7 mouse cellular contexts compared by ENCODE assay signal in genomic region chr12:21418083-21418482, GRCm38 (mm10). TPM values are rescaled to one million over a fixed set of nuclear protein-coding genes. Genes with fewer than 3 reads are reported as not detected.
A peak's percentile ranks its signal among the peaks of the same experiment; 100 is the strongest.
DNase-seq lines count a peak whose midpoint lies in the region; ATAC-seq and TF ChIP-seq lines count a peak whose summit lies in the region.

No protein-coding gene starts in this region.

- H3K27me3 ChIP-seq in lung, embryonic 16.5 days (ENCODE audit: control insufficient read depth, insufficient read depth, low read depth, low read length): no peaks in the 10 kb centered on the region
- no peaks in the 10 kb centered on the region for H3K27me3 ChIP-seq in forebrain, embryonic 12.5 days
- H3K27me3 ChIP-seq in limb, embryonic 14.5 days (ENCODE audit: control insufficient read depth, insufficient read depth, low read length): no peaks in the 10 kb centered on the region
- H3K27me3 ChIP-seq in stomach, embryonic 16.5 days (ENCODE audit: control insufficient read depth, insufficient read depth, low read length): no peaks in the 10 kb centered on the region

- intact Hi-C loops in left cerebral cortex, postnatal 4 days (cut with DNase I): loop anchor here (10.0 kb wide), 1 partner anchor 97 kb away; no protein-coding TSS in a partner anchor

- peak overlapping the region; percentile 91 for H3K4me3 ChIP-seq in lung, embryonic 16.5 days (ENCODE audit: low read length)
- peak overlapping the region; percentile 93 for H3K4me3 ChIP-seq in forebrain, embryonic 12.5 days (replicated peaks)
- peak overlapping the region; percentile 78 for H3K4me3 ChIP-seq in limb, embryonic 14.5 days (replicated peaks; ENCODE audit: low read length)
- peak overlapping the region; percentile 93 for H3K4me3 ChIP-seq in stomach, embryonic 16.5 days (replicated peaks; ENCODE audit: low read length)

- H3K27ac ChIP-seq in lung, embryonic 16.5 days (ENCODE audit: low read length): peak overlapping the region; percentile 81
- H3K27ac ChIP-seq in forebrain, embryonic 12.5 days: peak overlapping the region; percentile 100
- peak overlapping the region; percentile 67 for H3K27ac ChIP-seq in limb, embryonic 14.5 days (replicated peaks; ENCODE audit: low read depth, low read length)
- peak overlapping the region; percentile 63 for H3K27ac ChIP-seq in stomach, embryonic 16.5 days (ENCODE audit: low read length)

- TF ChIP-seq POLR2A in limb, embryonic 14.5 days (IDR thresholded peaks at IDR 0.05; ENCODE audit: borderline replicate concordance, extremely low read depth, insufficient read depth, insufficient read length): no peak

- H3K9ac ChIP-seq in lung, embryonic 16.5 days (ENCODE audit: low read length): peak overlapping the region; percentile 74
- H3K9ac ChIP-seq in forebrain, embryonic 12.5 days: peak overlapping the region; percentile 96
- peak overlapping the region; percentile 58 for H3K9ac ChIP-seq in limb, embryonic 14.5 days (ENCODE audit: low read depth, low read length, severe bottlenecking)
- H3K9ac ChIP-seq in stomach, embryonic 16.5 days (ENCODE audit: low read length): peak overlapping the region; percentile 69

- no peaks in the 10 kb centered on the region for H3K9me3 ChIP-seq in lung, embryonic 16.5 days (ENCODE audit: control insufficient read depth, low read length)
- H3K9me3 ChIP-seq in forebrain, embryonic 12.5 days: peaks cover 9% of the 10 kb centered on the region; the same call in 1 of the 2 replicates
- H3K9me3 ChIP-seq in limb, embryonic 14.5 days (ENCODE audit: control insufficient read depth, low read length): peaks cover 11% of the 10 kb centered on the region
- H3K9me3 ChIP-seq in stomach, embryonic 16.5 days (replicated peaks; ENCODE audit: control insufficient read depth, low read length): peaks cover 3% of the 10 kb centered on the region; the same call in 1 of the 2 replicates

- 4% methylated on average over 10 of the region's 10 CpGs for whole genome bisulfite sequencing in lung, embryonic 16.5 days
- WGBS in forebrain, embryonic 12.5 days: 5% methylated on average over 10 of the region's 10 CpGs
- 3% methylated on average over 10 of the region's 10 CpGs for WGBS in limb, embryonic 14.5 days
- 4% methylated on average over 10 of the region's 10 CpGs for WGBS in stomach, embryonic 16.5 days

- peaks cover 7% of the 10 kb centered on the region for H3K4me1 ChIP-seq in lung, embryonic 16.5 days (replicated peaks; ENCODE audit: control insufficient read depth, insufficient read depth, low read length)
- peaks cover 12% of the 10 kb centered on the region for H3K4me1 ChIP-seq in forebrain, embryonic 12.5 days
- peaks cover 9% of the 10 kb centered on the region; the same call in 1 of the 2 replicates for H3K4me1 ChIP-seq in limb, embryonic 14.5 days (ENCODE audit: control insufficient read depth, insufficient read depth, low read length)
- H3K4me1 ChIP-seq in stomach, embryonic 16.5 days (ENCODE audit: control insufficient read depth, insufficient read depth, low read length): peaks cover 21% of the 10 kb centered on the region

- peak overlapping the region; percentile 76 for H3K4me2 ChIP-seq in lung, embryonic 16.5 days (ENCODE audit: low read depth, low read length)
- peak overlapping the region; percentile 60 for H3K4me2 ChIP-seq in forebrain, embryonic 12.5 days
- peak overlapping the region; percentile 49 for H3K4me2 ChIP-seq in limb, embryonic 14.5 days (replicated peaks; ENCODE audit: low read depth, low read length, severe bottlenecking)
- peak overlapping the region; percentile 68 for H3K4me2 ChIP-seq in stomach, embryonic 16.5 days (ENCODE audit: low read depth, low read length)

- DNase-seq in lung, adult 18-20 months: no peak
- no peak for DNase-seq in limb, embryonic 14.5 days (ENCODE audit: low spot score)
- DNase-seq in left cerebral cortex, postnatal 4 days: no peak
- DNase-seq in layer of hippocampus, adult 9-11 months: no peak

- peaks cover 7% of the 10 kb centered on the region for H3K36me3 ChIP-seq in lung, embryonic 16.5 days (ENCODE audit: control insufficient read depth, insufficient read depth, low read length)
- H3K36me3 ChIP-seq in forebrain, embryonic 12.5 days (replicated peaks): peaks cover 25% of the 10 kb centered on the region
- H3K36me3 ChIP-seq in limb, embryonic 14.5 days (ENCODE audit: control insufficient read depth, insufficient read depth, low read length): peaks cover 22% of the 10 kb centered on the region
- H3K36me3 ChIP-seq in stomach, embryonic 16.5 days (ENCODE audit: control insufficient read depth, insufficient read depth, low read length): peaks cover 13% of the 10 kb centered on the region

- ATAC-seq in lung, embryonic 16.5 days (ENCODE audit: low read depth): no peak
- ATAC-seq in forebrain, embryonic 12.5 days (ENCODE audit: low FRiP score): no peak
- ATAC-seq in limb, embryonic 14.5 days (ENCODE audit: low FRiP score, low read depth): no peak
- ATAC-seq in stomach, embryonic 16.5 days (ENCODE audit: insufficient read depth, low FRiP score): no peak

RNA-seq across cellular contexts. Expression of gene Ywhaq, which starts 0.6 kb away (rescaled TPM):
- 619 and 660 TPM in 2 replicates for polyA plus RNA-seq in lung, embryonic 16.5 days (2015; fragmentation: Nextera tagmentation; extraction: Ambion mirVana)
- polyA plus RNA-seq in forebrain, embryonic 12.5 days (2016; fragmentation: Nextera tagmentation; extraction: Ambion mirVana): 1,153 and 1,229 TPM in 2 replicates
- 218 and 251 TPM in 2 replicates for polyA plus RNA-seq in limb, embryonic 14.5 days (2012; rRNA removed)
- 588 and 626 TPM in 2 replicates for polyA plus RNA-seq in limb, embryonic 14.5 days (2014; fragmentation: Nextera tagmentation; extraction: Ambion mirVana)
- polyA plus RNA-seq in stomach, embryonic 16.5 days (2015; fragmentation: Nextera tagmentation; extraction: Ambion mirVana): 576 and 606 TPM in 2 replicates
- total RNA-seq in left cerebral cortex, postnatal 4 days (2021): 100 to 1,000 TPM; 657 to 673 TPM

RNA-seq across cellular contexts. Expression of gene Adam17, which starts 44.7 kb away (rescaled TPM):
- 55.6 and 56.2 TPM in 2 replicates for polyA plus RNA-seq in lung, embryonic 16.5 days (2015; fragmentation: Nextera tagmentation; extraction: Ambion mirVana)
- 33.7 and 39.3 TPM in 2 replicates for polyA plus RNA-seq in forebrain, embryonic 12.5 days (2016; fragmentation: Nextera tagmentation; extraction: Ambion mirVana)
- polyA plus RNA-seq in limb, embryonic 14.5 days (2012; rRNA removed): 34.7 and 36.9 TPM in 2 replicates
- 40.7 and 41.8 TPM in 2 replicates for polyA plus RNA-seq in limb, embryonic 14.5 days (2014; fragmentation: Nextera tagmentation; extraction: Ambion mirVana)
- 39.6 and 45.3 TPM in 2 replicates for polyA plus RNA-seq in stomach, embryonic 16.5 days (2015; fragmentation: Nextera tagmentation; extraction: Ambion mirVana)
- total RNA-seq in left cerebral cortex, postnatal 4 days (2021): 10 to 100 TPM; 18.7 to 24.8 TPM
